Mouse (Mus musculus) myocyte (in vitro differentiated cells): ENCODE measurements around the gene Rpl36al. TPM values are rescaled to one million over a fixed set of nuclear protein-coding genes. Genes with fewer than 3 reads are reported as not detected.

Source experiments
- H3K27me3 ChIP-seq: one replicate; pipeline ENCODE4 v1.6.1; 2011; ENCODE audit not compliant: control insufficient read depth, insufficient read depth, insufficient read length
- H3K36me3 ChIP-seq: one replicate; pipeline ENCODE4 v1.6.1; 2011; ENCODE audit not compliant: control insufficient read depth, insufficient read depth
- H3K4me2 ChIP-seq: one replicate; pipeline ENCODE4 v1.6.1; 2011; ENCODE audit warnings: low read depth, control low read depth
- H3K4me3 ChIP-seq: one replicate; pipeline ENCODE4 v1.5.1; 2011; ENCODE audit warnings: mild to moderate bottlenecking, control low read depth, moderate library complexity
- H3K79me2 ChIP-seq: one replicate; pipeline ENCODE4 v1.6.1; 2011; ENCODE audit not compliant: control insufficient read depth, insufficient read depth
- H3ac ChIP-seq: one replicate; pipeline ENCODE4 v1.6.1; 2011; ENCODE audit not compliant: control insufficient read depth, insufficient read length
- CEBPB ChIP-seq: IDR thresholded peaks from 2 replicates; pipeline ENCODE4 v1.6.1; 2011; ENCODE audit warnings: mild to moderate bottlenecking, moderate library complexity; ENCODE audit not compliant: poor library complexity, insufficient read depth, severe bottlenecking
- E2F4 ChIP-seq: IDR thresholded peaks from one replicate; pipeline ENCODE4 v1.6.1; 2011; ENCODE audit warnings: mild to moderate bottlenecking, control low read depth, moderate library complexity; ENCODE audit not compliant: insufficient read depth
- MAX ChIP-seq: IDR thresholded peaks from one replicate; pipeline ENCODE4 v1.6.1; 2011; ENCODE audit warnings: low read depth, mild to moderate bottlenecking, control low read depth
- MYOD1 ChIP-seq, 3 experiments: IDR thresholded peaks; one replicate each; pipeline ENCODE4 v1.6.1; 2011; ENCODE audit warnings: control low read depth in 2 of 3, low read depth in 2 of 3, mild to moderate bottlenecking in 2 of 3, moderate library complexity in 1 of 3; ENCODE audit not compliant: insufficient read length in 2 of 3, control insufficient read depth in 1 of 3
- MYOG ChIP-seq, 3 experiments: IDR thresholded peaks; one replicate each; pipeline ENCODE4 v1.6.1; 2011; ENCODE audit warnings: control low read depth in 2 of 3, low read depth in 2 of 3, mild to moderate bottlenecking in 2 of 3; ENCODE audit not compliant: insufficient read length in 2 of 3, control insufficient read depth in 1 of 3, insufficient read depth in 1 of 3
- POLR2A ChIP-seq: IDR thresholded peaks from one replicate; pipeline ENCODE4 v1.6.1; 2011; ENCODE audit warnings: low read depth, mild to moderate bottlenecking, control low read depth, moderate library complexity; ENCODE audit not compliant: insufficient read length
- POLR2AphosphoS2 ChIP-seq: IDR thresholded peaks from one replicate; pipeline ENCODE4 v1.6.1; 2011; ENCODE audit warnings: low read depth, control low read depth; ENCODE audit not compliant: insufficient read length
- REST ChIP-seq: IDR thresholded peaks from one replicate; pipeline ENCODE4 v1.6.1; 2011; ENCODE audit warnings: mild to moderate bottlenecking, control low read depth, moderate library complexity; ENCODE audit not compliant: insufficient read depth, insufficient read length
- SRF ChIP-seq: IDR thresholded peaks from one replicate; pipeline ENCODE4 v1.6.1; 2011; ENCODE audit warnings: low read depth; ENCODE audit not compliant: control insufficient read depth, insufficient read length
- TCF12 ChIP-seq: IDR thresholded peaks from one replicate; pipeline ENCODE4 v1.6.1; 2011; ENCODE audit warnings: mild to moderate bottlenecking, control low read depth; ENCODE audit not compliant: poor library complexity, insufficient read depth, severe bottlenecking
- TCF3 ChIP-seq: IDR thresholded peaks from one replicate; pipeline ENCODE4 v1.6.1; 2011; ENCODE audit warnings: low read depth, control low read depth; ENCODE audit not compliant: insufficient read length
- USF1 ChIP-seq: IDR thresholded peaks from one replicate; pipeline ENCODE4 v1.6.1; 2011; ENCODE audit warnings: low read depth, mild to moderate bottlenecking, control low read depth, moderate library complexity
- polyA plus RNA-seq: library from polyadenylated mRNA; unstranded; fragments of >200 nt; fragmentation: generic; extraction: Trizol; gene quantifications from one replicate; pipeline ENCODE4 v1.2.1, GENCODE M21; 2012; ENCODE audit warnings: missing spikeins

The Rpl36al gene
- polyA plus RNA-seq, 1 experiment: 880 TPM

DNA sequence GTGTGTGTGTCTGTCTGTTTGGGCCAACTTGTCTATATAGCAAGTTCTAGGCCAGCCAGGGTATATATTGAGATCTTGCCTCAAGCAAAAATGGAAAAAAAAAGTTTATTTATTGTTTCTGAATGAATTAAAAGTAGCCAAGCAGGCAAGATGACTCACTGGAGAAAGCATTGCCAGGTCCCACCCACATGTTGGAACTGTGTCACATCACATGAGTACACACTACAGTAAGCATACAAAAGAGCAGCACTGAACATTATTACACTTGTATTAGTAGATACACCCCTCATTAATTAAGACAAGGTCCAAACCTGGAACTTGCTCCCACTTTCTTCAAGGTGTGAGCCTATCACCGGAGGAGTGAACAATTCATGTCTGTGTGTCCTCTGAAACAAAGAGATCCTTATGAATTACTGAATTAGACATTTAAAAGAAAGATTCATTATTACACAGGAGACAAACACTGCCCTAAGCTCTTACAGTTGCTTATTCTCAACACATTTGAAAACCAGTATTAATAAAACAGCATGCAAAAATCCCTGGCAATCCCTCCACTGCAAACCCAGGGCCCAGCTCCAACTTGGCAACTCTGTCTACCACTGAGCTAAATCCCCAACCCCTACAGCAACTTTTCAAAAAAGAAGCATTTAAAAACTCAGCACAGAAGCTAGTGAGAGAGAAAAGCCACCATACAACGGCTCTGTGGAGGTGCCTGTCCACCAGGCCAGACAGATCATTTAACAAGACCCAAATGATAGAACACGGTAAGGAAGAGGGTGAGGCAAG is 31.3 kb upstream of the Rpl36al start:
- H3K4me2 ChIP-seq: no peak overlapping the region
- peaks cover 3% of the 10 kb centered on the region for H3K36me3 ChIP-seq
- H3K79me2 ChIP-seq: no peaks in the 10 kb centered on the region
- H3K27me3 ChIP-seq: no peaks in the 10 kb centered on the region
- TF ChIP-seq TCF3: no peak
- TF ChIP-seq E2F4: no peak
- TF ChIP-seq POLR2AphosphoS2: no peak
- TF ChIP-seq SRF: no peak
- TF ChIP-seq USF1: no peak
- TF ChIP-seq MYOD1 (IDR thresholded peaks at IDR 0.05; ENCODE audit: control insufficient read depth in 1 of 3, insufficient read length in 2 of 3, low read depth in 2 of 3): no peak
- no peak for TF ChIP-seq REST
- TF ChIP-seq MYOG (IDR thresholded peaks at IDR 0.05; ENCODE audit: control insufficient read depth in 1 of 3, insufficient read depth in 1 of 3, insufficient read length in 2 of 3, low read depth in 2 of 3): no peak
- TF ChIP-seq TCF12: no peak
- TF ChIP-seq POLR2A: no peak
- no peak for TF ChIP-seq MAX
- no peak for TF ChIP-seq CEBPB
- H3K4me3 ChIP-seq: no peak overlapping the region
- H3ac ChIP-seq: no peak overlapping the region

- Histone ChIP-seq H3K36me3 (peaks cover 3% of the 10 kb centered on the region), H3K79me2 (no peaks in the 10 kb centered on the region), H3K4me3 (no peak overlapping the region), H3K4me2 (no peak overlapping the region), H3K27me3 (no peaks in the 10 kb centered on the region), H3ac (no peak overlapping the region)
- TF ChIP-seq E2F4 (no peak), POLR2A (no peak), REST (no peak), CEBPB (no peak), MAX (no peak), MYOG (IDR thresholded peaks at IDR 0.05; ENCODE audit: control insufficient read depth in 1 of 3, insufficient read depth in 1 of 3, insufficient read length in 2 of 3, low read depth in 2 of 3) (no peak), TCF3 (no peak), USF1 (no peak), SRF (no peak), TCF12 (no peak), MYOD1 (IDR thresholded peaks at IDR 0.05; ENCODE audit: control insufficient read depth in 1 of 3, insufficient read length in 2 of 3, low read depth in 2 of 3) (no peak)
Measured at GRCm38 (mm10) chr12:69214393-69214792, 30.5 kb upstream of the Rpl36al start.

DNA sequence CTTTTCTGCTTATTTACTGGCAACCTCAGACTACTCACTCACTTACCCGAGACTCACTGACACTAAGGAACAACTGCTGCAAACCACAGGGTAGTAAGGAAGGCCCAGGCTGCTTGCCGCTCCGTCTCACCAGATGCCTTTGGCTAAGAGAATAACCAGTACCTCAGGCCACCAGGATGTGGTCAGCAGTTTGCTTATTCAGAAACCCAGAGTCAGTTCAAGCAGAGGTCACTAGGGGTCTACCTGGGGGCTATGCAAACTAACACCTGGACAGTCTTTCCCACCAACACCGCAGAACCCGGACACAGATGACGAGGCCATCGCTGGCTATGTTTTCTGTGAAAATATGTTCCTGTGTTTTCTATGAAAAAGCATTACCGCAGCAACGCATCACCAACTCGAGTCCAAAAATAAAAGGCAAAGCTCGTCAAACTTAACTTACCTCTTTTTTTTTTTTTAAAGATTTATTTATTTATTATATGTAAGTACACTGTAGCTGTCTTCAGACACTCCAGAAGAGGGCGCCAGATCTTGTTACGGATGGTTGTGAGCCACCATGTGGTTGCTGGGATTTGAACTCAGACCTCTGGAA is 29.4 kb upstream of the Rpl36al start:
- TF ChIP-seq SRF: no peak
- no peak for TF ChIP-seq E2F4
- TF ChIP-seq POLR2A: no peak
- no peak for TF ChIP-seq POLR2AphosphoS2
- no peak for TF ChIP-seq MYOD1 (IDR thresholded peaks at IDR 0.05; ENCODE audit: control insufficient read depth in 1 of 3, insufficient read length in 2 of 3, low read depth in 2 of 3)
- TF ChIP-seq TCF3: no peak
- TF ChIP-seq MYOG (IDR thresholded peaks at IDR 0.05; ENCODE audit: control insufficient read depth in 1 of 3, insufficient read depth in 1 of 3, insufficient read length in 2 of 3, low read depth in 2 of 3): no peak
- no peak for TF ChIP-seq USF1
- TF ChIP-seq CEBPB: no peak
- no peak for TF ChIP-seq MAX
- no peak for TF ChIP-seq REST
- TF ChIP-seq TCF12: no peak
- Histone ChIP-seq H3K4me3 (no peak overlapping the region), H3K27me3 (no peaks in the 10 kb centered on the region), H3K79me2 (no peaks in the 10 kb centered on the region), H3ac (no peak overlapping the region), H3K36me3 (peaks cover 3% of the 10 kb centered on the region), H3K4me2 (no peak overlapping the region)

- Histone ChIP-seq H3K4me3 (no peak overlapping the region), H3K79me2 (no peaks in the 10 kb centered on the region), H3K27me3 (no peaks in the 10 kb centered on the region), H3K36me3 (no peaks in the 10 kb centered on the region), H3K4me2 (no peak overlapping the region), H3ac (no peak overlapping the region)
- TF ChIP-seq MYOG (IDR thresholded peaks at IDR 0.05; ENCODE audit: control insufficient read depth in 1 of 3, insufficient read depth in 1 of 3, insufficient read length in 2 of 3, low read depth in 2 of 3): no peak
- TF ChIP-seq USF1: no peak
- TF ChIP-seq SRF: no peak
- TF ChIP-seq POLR2A: no peak
- TF ChIP-seq CEBPB: no peak
- TF ChIP-seq MAX: no peak
- TF ChIP-seq TCF3: no peak
- no peak for TF ChIP-seq MYOD1 (IDR thresholded peaks at IDR 0.05; ENCODE audit: control insufficient read depth in 1 of 3, insufficient read length in 2 of 3, low read depth in 2 of 3)
- TF ChIP-seq REST: no peak
- TF ChIP-seq E2F4: no peak
- no peak for TF ChIP-seq TCF12
- TF ChIP-seq POLR2AphosphoS2: no peak
Measured at GRCm38 (mm10) chr12:69211057-69211456, 27.2 kb upstream of the Rpl36al start.
